Mouse (Mus musculus) megakaryocyte-erythroid progenitor cell, adult 5-6 weeks (primary cell): ENCODE data around the gene Zfp563. TPM values are rescaled to one million over a fixed set of nuclear protein-coding genes. Genes with fewer than 3 reads are reported as not detected.
A peak's percentile ranks its signal among the peaks of the same experiment; 100 is the strongest.

ENCODE experiments used
- ATAC-seq: replicated peaks from 2 replicates; pipeline ENCODE4 v1.8.0; 2016; ENCODE audit warnings: mild to moderate bottlenecking, inconsistent platforms; ENCODE audit not compliant: severe bottlenecking, poor library complexity, low FRiP score, low TSS enrichment
- total RNA-seq, 2 experiments: library from RNA; stranded (forward) in 1 of 2; stranded (reverse) in 1 of 2; fragments of 200-1000, 215-1000 nt in 1 of 2; fragments of >200 nt in 1 of 2; fragmentation: Nextera tagmentation in 1 of 2; gene quantifications; 2 replicates each; pipeline ENCODE4 v1.2.3; 2014 to 2017

The Zfp563 gene
- total RNA-seq (2014; fragmentation: Nextera tagmentation) (3.7 and 5.2 TPM in 2 replicates), total RNA-seq (2017) (3.9 and 6.8 TPM in 2 replicates)

DNA sequence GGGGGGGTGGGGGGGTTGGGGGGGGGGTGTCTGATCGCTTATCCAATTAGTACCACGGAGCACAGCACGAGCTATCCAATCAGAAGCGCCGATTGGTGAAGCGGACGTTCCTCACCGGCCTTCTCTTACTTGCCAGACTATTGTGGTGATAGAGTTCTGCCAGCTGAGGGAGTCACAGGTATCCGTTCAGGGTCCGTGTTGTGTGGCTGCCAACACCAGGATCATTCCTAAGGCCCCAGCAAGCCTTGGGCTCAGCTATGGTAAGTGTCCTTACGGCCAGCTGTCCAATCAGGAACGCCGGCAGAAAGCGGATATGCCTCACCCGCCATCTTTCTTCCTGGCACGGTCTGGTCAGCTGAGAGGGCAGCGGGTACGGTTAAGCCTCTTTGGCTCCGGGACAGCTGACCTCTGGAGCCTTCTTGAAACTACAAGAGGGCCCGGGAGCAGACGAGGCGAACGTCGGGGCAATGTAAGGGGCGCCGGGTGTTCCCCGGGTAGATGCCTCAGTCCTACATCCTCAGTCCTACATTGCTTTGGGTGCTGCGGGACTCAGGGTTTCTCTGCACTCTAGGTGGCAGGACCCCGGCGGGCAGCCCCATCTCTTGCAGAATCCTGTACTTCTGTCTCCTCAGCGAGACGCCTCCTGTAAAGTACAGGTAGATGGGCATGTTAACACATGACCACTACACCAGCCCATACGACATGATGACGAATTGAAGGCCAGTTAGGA, at the start of gene Zfp563:
Gene Zfp563, plus strand, starts transcription at position 91 of the 730 bp plus-strand sequence.
- ATAC-seq: peak; percentile 93

DNA sequence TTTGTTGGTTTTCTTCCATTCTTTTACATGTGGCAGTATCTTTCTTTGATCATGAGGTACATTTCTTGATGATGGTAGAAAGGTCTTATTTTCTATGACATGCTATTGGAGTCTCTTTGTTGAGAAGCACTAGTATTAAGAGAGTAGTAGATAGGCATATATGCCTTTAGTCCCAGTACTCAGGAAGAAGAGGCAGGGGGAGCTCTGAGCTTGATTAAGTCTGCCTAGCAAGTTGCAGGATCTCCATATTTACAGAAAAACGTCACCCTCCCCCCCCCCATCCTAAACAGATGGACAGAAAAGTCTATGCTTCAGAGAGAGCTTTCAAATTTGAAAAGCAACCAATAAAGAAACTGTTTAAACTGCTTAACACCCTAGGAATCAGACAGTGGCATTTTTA, 30.3 kb upstream of the Zfp563 start:
- ATAC-seq: no peak

DNA sequence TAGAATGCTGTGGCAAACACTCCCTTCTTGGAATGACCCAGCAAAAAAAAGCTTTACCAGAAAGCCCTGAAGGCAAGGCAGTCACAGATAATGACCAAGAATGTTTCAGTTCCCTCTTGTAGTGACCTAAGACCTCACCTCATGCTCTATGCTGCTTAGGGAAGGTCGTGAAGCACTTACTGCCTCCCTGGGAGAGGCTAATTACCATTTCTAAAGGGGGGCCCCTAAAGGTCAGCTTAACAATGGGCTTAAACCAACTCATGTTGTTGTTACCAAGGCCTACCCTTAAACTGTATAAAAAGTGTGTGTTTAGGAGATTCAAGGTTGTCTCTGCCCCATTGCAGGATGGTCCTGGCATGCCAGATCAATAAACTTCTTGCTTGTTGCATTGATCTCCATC, 26.1 kb upstream of the Zfp563 start:
- ATAC-seq: no peak

DNA sequence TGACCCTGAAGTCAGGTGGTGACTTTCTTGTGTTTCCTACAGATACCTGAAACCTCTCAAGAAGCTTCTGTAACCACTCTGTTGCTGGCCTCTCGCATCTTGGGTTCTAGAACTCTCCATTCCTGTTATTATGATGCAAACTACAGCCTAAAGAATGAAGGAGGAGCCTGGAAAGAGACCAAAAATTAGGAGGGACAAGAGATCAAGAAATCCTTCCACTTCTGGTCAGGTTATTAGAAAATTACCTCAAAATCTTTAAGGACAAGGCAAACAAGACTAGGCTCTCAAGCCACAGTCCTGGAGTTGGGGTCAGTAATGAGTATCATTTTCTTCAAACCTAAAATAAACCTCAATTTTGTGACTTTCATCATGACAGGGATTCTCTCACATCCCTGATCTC, 21.2 kb upstream of the Zfp563 start, which contains the start of gene 4921501E09Rik:
Gene 4921501E09Rik, minus strand, starts transcription at position 101 of the 400 bp plus-strand sequence.
- no peak for ATAC-seq

DNA sequence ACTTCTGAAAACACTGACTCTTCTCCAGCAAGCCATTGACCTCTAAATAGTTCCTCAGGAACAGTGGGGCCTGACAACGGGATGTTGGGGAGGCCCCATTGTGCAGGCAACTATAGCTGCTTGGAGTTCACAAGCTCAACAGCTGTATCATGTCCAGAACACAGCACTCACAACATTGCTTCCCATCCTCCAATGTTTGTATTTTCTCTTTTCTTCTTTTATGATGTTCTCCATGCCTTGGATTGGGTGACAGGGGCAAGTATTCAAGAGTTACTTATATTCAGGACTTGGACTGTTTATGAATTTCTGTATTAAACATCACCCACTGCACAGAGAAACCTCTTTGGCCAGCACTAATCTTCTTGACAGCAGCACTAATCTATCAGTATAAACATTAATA, 2.5 kb downstream of the Zfp563 start:
- ATAC-seq: no peak

DNA sequence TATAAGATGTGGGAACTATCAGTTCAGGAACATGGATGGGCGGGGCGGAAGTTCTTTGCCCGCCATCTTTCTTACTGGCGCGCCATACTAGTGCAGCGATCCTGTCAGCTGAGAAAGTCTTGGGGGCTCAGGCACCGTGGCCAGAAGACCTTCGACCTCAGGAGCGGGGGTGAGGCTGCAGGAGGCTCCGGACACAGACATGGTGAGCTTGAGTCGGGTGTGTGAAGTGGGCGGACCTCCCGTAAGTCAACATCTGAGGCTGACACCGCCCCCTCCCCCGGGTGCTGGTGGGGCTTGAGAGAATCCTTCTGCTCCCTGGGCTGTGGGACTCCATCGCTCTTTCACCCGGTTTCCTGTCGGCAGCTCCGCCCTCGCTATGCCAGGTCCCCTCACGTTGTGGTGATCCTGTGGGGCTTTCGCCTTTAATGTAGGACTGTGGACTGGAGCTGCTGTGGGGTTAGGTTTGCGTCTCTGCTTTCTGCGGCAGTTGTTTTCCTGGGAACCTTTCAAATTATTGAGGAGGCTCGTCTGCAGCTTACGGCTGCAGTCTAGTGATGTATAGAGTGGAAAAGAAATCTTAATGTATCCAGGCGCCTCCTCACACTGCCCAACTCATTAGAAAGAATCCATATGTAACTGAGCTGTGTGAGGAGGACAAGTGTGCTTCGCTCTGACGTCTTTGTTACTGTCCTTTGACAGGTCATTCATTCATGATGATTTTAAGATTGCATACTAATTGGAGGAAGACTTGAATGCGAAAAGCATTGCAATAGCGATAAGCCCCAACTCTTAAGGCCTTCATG, 3.5 kb downstream of the Zfp563 start:
- ATAC-seq: peak; percentile 70

DNA sequence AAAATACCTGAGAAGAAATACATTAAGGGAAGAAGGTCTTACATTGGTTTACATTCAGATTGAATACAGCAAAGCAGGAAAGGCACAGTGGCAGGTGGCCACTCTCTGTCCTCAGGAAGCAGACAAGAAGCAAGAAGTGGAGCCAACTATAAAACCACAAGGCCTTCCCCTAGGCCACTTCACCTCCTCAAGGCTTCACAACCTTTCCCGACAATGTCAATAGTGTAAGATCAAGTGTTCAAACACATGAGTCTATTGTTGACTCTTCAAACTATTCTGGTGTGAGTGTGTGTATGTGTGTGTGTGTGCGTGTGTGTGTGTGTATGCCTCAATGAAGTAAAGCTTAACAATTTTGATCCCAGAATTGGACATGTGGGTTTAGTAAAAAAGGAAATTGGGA, 8.3 kb downstream of the Zfp563 start:
- ATAC-seq: no peak

DNA sequence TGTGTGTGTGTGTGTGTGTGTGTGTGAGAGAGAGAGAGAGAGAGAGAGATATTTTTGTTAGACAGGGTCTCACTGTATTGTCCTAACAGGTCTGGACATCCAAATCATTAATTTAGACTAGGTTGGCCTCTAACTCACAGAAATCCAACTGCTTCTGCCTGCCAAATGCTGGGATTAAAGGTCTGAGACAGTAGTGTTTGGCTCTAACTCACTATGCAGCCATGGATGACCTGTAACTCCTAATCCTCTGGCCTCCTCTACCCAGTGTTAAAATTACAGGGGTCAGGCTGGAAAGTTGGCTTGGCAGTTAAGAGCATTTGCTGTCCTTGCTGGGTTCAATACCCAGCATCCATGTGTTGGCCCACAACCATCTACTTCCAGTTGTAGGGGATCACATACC, 35.4 kb downstream of the Zfp563 start:
- no peak for ATAC-seq

DNA sequence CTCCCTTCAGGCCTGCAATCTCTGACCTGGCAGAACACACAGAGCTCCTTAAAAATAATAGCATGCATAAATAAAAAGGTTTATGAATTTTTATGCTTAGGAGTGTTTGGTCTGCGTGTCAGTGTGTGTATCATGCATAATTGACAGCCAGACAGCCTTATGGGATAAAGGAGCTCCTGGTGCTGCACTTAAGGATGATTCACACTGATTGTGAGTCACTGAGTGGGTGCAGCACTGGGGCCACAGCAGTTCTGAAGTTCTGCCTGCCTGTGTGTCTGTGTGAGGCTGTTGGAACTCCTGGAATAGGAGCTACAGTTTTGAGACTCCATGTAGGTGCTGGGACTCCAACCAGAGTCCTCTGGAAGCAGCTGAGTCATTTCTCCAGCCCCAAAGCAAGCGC, 37.1 kb downstream of the Zfp563 start:
- no peak for ATAC-seq

DNA sequence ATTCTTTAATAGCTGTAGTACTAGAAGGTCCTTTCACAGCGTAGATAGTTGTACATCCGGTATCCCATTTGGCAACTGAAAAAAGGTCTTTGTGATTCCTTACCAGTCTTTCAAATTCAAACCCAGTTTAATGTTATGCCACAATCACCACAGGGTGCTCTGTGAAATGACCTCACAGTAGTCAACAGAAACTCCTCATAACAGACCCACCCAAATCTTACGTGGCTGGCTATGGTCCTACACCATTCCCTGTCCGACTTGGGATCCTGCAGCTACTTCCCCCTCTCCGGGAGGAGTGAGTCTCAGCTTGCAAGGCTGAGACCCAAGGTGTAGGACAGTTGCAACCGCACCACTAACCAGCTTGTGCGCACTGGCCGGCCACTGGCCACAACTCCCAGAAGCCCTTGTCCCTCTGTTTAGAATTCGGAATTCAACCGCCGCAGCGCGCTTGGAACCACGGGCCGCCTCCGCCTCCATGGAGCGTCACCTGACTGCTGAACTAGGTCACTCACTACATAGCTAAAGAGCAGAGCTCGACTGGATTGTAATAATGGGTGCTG, 50.2 kb downstream of the Zfp563 start, which contains the start of gene Morc2b:
Gene Morc2b, minus strand, starts transcription at position 423 of the 560 bp plus-strand sequence.
- no peak for ATAC-seq

Other genes with a start within 250 kb of the Zfp563 start
- gene Zfp870, start 197.7 kb upstream of the Zfp563 start, total RNA-seq (2014; fragmentation: Nextera tagmentation): 6.9 and 7.6 TPM in 2 replicates
- 1.1 and 6.5 TPM in 2 replicates for gene Zfp870, start 197.7 kb upstream of the Zfp563 start, total RNA-seq (2017)
- gene Cyp4f14, start 172.0 kb upstream of the Zfp563 start, total RNA-seq (2014; fragmentation: Nextera tagmentation): not detected in 2 replicates
- not detected in 2 replicates for gene Cyp4f14, start 172.0 kb upstream of the Zfp563 start, total RNA-seq (2017)
- gene Cyp4f13, start 141.9 kb upstream of the Zfp563 start, total RNA-seq (2014; fragmentation: Nextera tagmentation): 14.4 and 19.2 TPM in 2 replicates
- gene Cyp4f13, start 141.9 kb upstream of the Zfp563 start, total RNA-seq (2017): 2.8 and 5.4 TPM in 2 replicates
- 13.4 and 16.8 TPM in 2 replicates for gene Zfp472, start 123.5 kb upstream of the Zfp563 start, total RNA-seq (2014; fragmentation: Nextera tagmentation)
- gene Zfp472, start 123.5 kb upstream of the Zfp563 start, total RNA-seq (2017): 16.5 and 20.0 TPM in 2 replicates
- gene Zfp952, start 96.2 kb upstream of the Zfp563 start, total RNA-seq (2014; fragmentation: Nextera tagmentation): 7.5 and 8.5 TPM in 2 replicates
- gene Zfp952, start 96.2 kb upstream of the Zfp563 start, total RNA-seq (2017): 4.1 and 8.3 TPM in 2 replicates
- 6.6 and 12.2 TPM in 2 replicates for gene Zfp763, start 55.9 kb upstream of the Zfp563 start, total RNA-seq (2014; fragmentation: Nextera tagmentation)
- gene Zfp763, start 55.9 kb upstream of the Zfp563 start, total RNA-seq (2017): 8.0 and 14.3 TPM in 2 replicates
- not detected in 2 replicates for gene 4921501E09Rik, start 21.3 kb upstream of the Zfp563 start, total RNA-seq (2014; fragmentation: Nextera tagmentation)
- gene 4921501E09Rik, start 21.3 kb upstream of the Zfp563 start, total RNA-seq (2017): not detected in 2 replicates
- not detected in 2 replicates for gene Morc2b, start 50.4 kb downstream of the Zfp563 start, total RNA-seq (2014; fragmentation: Nextera tagmentation)
- gene Morc2b, start 50.4 kb downstream of the Zfp563 start, total RNA-seq (2017): not detected in 2 replicates
- not detected in 2 replicates for gene Olfr55, start 79.1 kb downstream of the Zfp563 start, total RNA-seq (2014; fragmentation: Nextera tagmentation)
- not detected in 2 replicates for gene Olfr55, start 79.1 kb downstream of the Zfp563 start, total RNA-seq (2017)
- gene Olfr239, start 102.0 kb downstream of the Zfp563 start, total RNA-seq (2014; fragmentation: Nextera tagmentation): not detected in 2 replicates
- gene Olfr239, start 102.0 kb downstream of the Zfp563 start, total RNA-seq (2017): not detected in 2 replicates
- gene Olfr1564, start 132.4 kb downstream of the Zfp563 start, total RNA-seq (2014; fragmentation: Nextera tagmentation): not detected in 2 replicates
- gene Olfr1564, start 132.4 kb downstream of the Zfp563 start, total RNA-seq (2017): not detected in 2 replicates
- 9.4 and 13.1 TPM in 2 replicates for gene Zfp955a, start 165.8 kb downstream of the Zfp563 start, total RNA-seq (2014; fragmentation: Nextera tagmentation)
- 10.8 and 18.6 TPM in 2 replicates for gene Zfp955a, start 165.8 kb downstream of the Zfp563 start, total RNA-seq (2017)
- 0.12 TPM in 1 of 2 replicates, not detected in the other for gene Olfr63, start 175.4 kb downstream of the Zfp563 start, total RNA-seq (2014; fragmentation: Nextera tagmentation)
- gene Olfr63, start 175.4 kb downstream of the Zfp563 start, total RNA-seq (2017): not detected in 2 replicates
- gene Zfp955b, start 200.2 kb downstream of the Zfp563 start, total RNA-seq (2014; fragmentation: Nextera tagmentation): 5.7 and 6.9 TPM in 2 replicates
- 6.9 and 11.9 TPM in 2 replicates for gene Zfp955b, start 200.2 kb downstream of the Zfp563 start, total RNA-seq (2017)